Mouse (Mus musculus): ENCODE measurements at regions not wholly inside any gene's neighbourhood (a gene's known extent, or its start where the extent isn't known, plus 50 kb on each side); places are given as distances from the start of the nearest gene placed in this dataset.
"Not testable (repeated sequence)": the region's sequence is repeated elsewhere in the genome, so short reads cannot be mapped to it uniquely, and the experiment has no call there.

DNA sequence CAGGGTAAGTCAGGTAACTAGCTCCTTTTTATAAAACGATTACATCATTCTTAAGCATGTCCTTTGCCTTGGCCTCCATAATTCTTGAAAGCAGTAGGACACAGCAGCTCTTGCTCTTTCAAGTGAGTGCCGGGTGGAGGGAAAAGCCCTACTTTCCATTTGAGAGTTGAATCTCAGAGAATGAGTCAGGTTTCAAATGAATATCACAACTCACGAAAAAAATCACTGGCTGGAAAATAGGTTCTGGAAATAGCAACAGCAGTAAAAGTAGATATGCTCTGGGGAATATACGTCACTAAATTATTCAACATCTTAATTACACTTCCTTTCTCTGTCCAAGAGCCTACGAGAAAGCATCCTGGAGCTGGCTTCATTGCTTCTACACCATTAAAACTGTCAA lies 250.5 kb downstream of the Kcnc2 start:
- DNase-seq (ENCODE audit: low spot score), result no peak

DNA sequence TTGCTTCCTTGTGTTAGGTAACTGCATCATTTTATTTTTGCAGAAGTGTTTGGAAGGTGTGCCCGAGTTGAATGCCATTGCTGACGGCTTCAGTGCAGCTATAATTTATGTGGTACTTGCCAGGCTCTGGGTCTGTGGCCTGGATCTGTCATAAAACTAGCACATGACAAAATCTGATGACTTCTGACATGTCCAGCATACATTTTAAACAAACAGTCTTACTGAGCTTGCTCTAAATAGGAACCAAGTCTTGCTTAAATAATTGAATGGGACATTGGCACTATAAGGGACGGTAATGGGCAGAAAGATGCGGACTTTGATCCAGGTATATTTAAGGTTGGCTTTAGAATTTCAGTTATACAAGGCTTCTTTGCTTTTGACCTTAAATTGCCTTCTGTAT lies 272.1 kb downstream of the Kcnc2 start:
- no peak for DNase-seq (ENCODE audit: low spot score)

DNA sequence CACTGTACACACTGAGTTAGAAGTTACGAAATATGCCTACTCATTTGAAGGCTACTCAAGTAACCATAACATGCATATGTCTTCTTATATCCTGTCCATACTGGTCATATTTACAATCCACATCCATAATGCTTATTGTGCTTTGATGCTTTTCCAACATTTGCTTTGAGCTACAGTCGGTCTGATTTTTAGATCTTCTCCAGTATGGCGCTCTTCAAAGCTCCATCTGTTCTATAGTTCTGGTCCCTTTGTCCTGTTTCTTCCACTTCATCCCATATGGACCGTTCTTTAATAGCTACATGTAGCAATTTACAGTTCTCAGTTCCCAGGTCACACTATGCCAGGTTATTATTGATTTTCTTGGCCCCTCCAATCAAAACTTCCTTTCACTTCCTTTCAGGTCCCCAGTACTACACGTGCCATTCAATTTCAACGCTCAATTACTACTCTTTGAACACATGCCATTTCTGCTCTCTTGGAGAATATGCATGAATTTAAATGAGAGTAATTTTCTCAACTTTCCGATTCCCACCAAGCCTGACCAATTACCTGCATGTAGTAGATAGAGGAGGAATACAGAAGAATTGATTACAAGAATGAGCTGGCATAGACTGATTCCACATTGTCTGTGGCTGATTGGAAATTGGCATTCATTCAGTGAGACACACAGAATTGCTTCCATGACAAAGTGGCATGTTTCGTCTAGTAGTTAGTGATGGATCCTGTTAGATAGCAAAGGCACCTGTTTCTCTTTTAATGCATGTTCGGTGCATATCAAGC lies 301.0 kb downstream of the Kcnc2 start:
- DNase-seq (ENCODE audit: low spot score), result peak; percentile 0

DNA sequence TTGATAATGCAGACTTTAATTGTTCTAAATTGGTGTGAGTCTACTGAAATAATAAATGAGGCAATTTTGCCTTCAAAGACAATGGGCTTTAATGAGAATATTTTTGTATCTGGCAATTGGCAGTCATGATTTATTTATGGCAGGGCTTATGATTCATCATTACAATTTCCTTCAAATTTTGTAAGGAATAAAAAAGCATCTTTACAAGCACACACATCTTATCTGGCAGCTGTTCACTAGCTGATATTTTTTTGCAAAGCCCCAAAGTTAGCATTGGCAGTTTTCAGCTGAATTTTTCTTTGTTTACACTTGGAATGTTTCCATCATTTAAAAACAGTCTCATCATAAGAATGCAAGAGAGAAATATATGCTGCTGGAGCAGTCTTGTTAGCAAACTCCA lies 301.6 kb downstream of the Kcnc2 start:
- DNase-seq (ENCODE audit: low spot score), result peak; percentile 8

DNA sequence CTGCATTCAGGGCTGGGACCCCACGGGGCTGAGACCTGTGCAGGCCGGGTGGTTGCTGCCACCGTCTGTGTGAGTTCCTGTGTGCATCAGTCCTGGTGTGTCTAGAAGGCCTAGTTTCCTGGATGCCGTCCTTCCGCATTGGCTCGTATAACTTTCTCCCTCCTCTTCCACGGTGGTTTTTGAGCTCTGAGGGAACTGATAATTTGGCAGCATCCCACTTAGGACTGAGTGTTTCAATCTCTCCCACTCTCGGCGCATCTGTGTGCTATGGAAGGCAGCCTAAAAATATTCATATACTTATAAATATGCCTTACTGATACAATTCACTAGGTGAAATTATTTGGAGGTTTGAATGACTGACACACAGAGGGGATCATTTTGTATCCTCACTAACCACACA lies 314.0 kb downstream of the Kcnc2 start:
- DNase-seq (ENCODE audit: low spot score), result no peak

DNA sequence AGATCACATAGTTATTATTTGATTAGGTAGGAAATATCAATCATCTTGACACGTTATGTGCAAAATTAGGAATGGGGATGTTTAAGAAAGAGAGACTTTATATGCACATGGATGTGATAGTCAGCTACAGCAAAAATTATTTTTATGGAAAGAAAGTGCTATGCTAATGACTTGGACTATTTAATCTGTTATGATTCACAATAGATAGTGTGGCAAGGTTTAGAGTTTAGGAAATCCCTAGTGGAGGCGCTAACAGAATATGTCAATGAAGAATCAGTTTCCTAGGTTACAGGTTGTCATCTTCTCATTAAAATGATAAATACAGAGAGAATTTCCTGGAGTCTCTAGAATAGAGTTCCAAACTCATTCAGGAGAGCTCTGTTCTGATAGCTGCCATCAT lies 323.4 kb downstream of the Kcnc2 start:
- no peak for DNase-seq (ENCODE audit: low spot score)

DNA sequence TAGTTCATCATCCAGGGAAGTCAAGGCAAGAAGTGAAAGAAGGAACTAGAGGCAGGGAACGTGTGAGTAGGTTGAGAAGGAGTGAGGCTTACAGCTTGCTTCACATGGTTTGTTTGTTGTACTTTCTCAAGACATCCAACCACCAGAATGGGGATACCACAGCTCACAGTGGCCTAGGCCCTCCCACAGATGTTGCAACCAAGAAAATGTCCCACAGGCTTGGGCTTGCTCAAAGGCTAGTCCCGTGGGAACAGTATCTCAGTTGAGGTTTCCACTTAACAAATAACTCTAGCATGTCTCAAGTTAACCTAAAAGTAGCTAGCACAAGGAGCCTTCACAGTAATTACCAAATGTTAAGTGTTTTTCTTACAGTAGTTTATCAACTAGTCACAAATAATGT lies 323.2 kb downstream of the Atxn7l3b start:
- DNase-seq (ENCODE audit: low spot score), result no peak

DNA sequence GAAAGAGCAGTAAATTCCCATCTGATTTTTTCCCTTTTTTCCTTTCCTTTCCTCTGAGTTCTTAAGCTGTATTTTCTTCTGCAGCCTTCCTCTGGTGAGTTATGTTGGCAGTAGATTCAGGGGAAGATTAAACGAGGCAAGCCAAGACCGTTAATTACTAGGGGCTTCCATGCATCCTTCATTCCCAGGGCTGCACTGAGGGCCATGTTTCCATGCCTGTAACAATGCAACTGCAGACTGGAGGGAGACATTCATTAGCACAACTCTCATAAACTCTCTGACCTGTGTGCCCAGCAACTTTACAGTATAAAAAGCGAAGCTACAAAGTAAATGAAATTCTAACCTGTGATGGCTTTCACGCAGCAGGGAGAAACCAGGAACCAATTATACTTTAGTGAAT lies 321.2 kb downstream of the Atxn7l3b start:
- no peak for DNase-seq (ENCODE audit: low spot score)

DNA sequence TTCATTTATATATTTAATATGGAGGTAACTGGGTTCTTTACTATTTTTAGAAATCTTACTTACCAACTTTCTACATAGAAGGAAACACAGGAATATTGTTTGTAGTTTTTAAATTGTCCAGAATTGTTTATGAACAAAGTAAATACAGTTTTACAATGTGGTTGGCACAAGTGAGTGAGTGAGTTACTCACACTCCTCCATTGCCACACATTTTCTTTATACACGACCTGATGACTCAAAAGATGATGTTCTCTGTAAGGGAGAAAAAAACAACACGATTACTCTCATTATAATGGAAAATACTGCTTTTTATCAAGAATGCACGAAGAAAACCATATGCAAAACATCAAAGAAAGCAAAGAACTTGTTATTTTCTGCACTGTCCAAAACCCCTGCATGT lies 317.1 kb downstream of the Atxn7l3b start:
- DNase-seq (ENCODE audit: low spot score), result no peak

DNA sequence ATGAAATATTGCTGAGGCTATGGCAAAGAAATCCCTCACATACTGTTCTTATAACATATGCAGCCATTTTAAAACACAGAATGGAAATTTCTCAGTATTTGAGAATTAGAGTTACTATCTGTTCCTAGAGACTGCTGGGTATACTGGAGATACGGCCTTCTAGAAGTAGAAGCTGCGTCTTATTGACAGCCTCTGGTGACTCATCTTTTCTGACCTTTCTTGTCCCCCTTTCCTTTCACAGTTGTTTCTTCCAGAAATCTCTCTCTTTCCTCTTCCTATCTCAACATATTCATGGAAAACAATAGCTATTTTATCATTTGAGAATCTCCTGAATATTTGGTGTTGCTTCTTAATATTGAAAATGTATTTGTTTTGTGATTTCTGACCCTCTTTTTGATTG lies 315.1 kb downstream of the Atxn7l3b start:
- DNase-seq (ENCODE audit: low spot score), result no peak

DNA sequence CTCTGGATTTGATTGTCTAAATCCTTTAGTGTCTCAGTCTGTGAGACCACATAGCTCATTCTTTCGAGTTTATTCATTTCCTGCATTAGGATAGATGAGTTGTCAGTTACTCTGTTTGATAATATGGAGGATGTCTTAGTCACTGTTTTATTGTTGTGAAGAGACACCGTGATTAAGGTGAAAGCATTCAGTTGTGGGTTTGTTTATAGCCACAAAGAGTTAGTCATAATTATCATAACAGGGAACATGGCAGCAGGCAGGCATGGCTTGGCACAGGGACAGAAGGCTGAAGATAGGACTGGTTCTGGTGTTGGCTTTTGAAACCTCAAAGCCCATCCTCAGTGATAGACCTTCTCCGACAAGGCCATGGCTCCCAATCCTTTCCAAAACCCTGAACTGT lies 314.6 kb downstream of the Atxn7l3b start:
- DNase-seq (ENCODE audit: low spot score), result no peak

DNA sequence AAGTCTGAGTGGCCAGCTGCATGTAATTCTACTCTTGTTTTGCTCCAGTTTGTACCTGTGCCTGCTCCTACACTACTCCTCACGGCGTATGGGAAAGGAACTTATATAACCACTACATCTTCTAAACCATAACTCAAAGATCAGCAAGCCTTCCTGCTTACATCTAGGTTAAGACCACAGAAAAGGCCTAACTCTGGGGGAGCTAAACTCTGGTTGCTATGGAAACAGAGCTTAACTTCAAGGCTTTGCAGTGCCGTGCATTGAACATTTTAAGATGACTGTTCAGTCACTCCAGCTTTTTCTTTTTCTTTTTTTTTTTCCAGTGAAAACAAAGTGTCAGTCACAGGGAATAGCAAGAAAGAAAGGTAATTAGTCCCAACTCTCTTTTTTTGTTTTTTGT lies 309.1 kb downstream of the Atxn7l3b start:
- DNase-seq (ENCODE audit: low spot score), result no peak

DNA sequence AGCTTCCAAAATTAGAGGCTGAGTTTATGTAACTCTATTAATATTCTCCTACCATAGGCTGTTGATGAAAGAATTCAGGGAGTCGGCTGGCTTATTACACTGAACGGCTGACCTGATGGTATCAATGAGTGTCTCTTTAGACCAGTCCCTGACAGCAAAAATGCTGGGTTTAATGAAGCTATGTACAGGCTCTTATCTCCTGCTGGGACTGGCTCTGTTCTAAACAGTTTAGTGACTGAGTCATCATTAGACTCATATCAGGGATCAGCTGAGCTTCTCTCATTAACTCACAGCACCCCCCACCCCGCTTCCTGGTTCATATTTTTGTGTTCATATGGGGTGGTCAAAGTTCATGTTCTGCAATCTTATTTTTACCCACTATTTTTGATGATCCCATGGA lies 299.0 kb downstream of the Atxn7l3b start:
- no peak for DNase-seq (ENCODE audit: low spot score)

DNA sequence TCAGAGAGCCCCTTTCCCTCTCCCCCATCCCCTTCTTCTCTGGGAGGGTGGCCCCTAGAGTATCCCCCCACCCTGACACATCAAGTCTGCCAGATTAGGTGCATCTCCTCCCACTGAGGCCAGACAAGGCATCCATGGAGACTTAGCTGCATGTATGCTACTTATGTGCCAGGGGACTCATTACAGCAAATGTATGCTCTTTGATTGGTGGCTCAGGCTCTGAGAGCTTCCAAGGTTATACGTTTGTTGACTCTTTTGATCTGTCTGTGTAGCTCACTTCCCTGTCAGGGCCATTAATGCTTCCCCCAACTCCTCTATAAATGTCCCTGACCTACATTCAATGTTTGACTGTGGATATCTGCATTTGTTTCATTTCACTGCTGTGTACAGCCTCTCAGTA lies 293.6 kb downstream of the Atxn7l3b start:
- DNase-seq (ENCODE audit: low spot score), result no peak

DNA sequence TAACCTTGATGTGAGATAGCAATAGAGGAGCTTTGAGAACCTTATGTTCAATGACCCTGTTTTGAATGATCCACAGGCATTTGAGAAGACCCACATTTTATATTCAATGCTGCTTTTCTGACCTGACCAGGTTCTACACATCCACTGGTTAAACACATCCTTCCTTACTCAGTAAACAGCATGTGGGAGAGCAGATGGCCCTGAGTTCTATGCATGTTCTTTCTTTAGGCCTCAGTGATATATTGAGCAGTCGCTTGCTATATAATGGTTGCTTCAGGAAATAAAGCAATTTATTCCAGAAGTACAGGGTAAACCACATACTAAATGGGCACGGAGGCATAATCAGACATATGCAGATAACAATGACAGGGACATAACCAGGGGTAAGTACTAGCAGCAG lies 292.2 kb downstream of the Atxn7l3b start:
- no peak for DNase-seq (ENCODE audit: low spot score)

DNA sequence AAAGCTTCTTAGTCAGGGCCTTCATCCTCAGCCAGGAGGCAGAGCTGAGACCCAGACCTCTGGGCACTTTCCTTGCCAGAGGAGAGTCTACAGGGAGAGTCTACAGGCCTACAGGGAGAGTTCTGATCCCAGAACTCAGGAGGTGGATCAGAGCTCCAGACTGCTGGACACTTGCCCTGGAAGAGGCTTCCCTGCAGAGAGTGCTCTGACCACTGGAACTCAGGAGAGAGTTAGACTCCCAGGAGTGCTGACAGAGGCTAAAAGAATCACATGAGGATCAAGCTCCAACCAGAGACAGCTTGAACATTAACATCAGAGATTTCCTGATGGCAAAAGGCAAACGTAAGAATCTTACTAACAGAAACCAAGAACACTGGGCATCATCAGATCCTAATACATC lies 288.2 kb downstream of the Atxn7l3b start:
- not testable (repeated sequence) for DNase-seq (ENCODE audit: low spot score)

DNA sequence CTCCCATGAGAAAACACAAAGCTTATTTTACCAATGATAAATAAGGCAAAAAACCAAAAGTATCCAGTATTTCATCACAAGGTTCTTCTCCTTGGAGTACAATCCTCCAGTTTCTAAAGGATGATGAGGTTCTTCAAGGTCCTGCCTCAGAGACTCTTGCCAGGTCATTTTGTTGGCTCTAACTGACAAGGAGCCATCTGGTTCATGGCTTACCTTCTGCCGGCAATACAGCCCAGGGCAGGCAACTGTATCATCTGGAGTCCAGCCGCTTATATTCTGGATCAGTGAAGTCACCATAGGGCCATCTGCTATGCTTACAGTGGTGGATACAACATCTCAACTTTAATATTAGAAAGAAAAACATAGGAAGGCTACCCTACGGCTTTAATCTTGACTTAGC lies 279.8 kb downstream of the Atxn7l3b start:
- DNase-seq (ENCODE audit: low spot score), result no peak
